Mouse (Mus musculus): ENCODE measurements around the gene Atg3.

Atg3 gene

GRCm38 (mm10) chr16:45158522-45159388 is at the start of gene Atg3, which contains the start of gene Slc35a5:
Atg3 (plus strand) TSS chr16:45158785.
Slc35a5 (minus strand) TSS chr16:45158706.
- DNase-seq (ENCODE audit: low read depth, low spot score): peak; percentile 98

GRCm38 (mm10) chr16:45110498-45110897 is 48.1 kb upstream of the Atg3 start:
- DNase-seq (ENCODE audit: low read depth, low spot score): no peak

- no peak for DNase-seq (ENCODE audit: low read depth, low spot score)
Measured at GRCm38 (mm10) chr16:45117200-45117599, 41.4 kb upstream of the Atg3 start.

GRCm38 (mm10) chr16:45118760-45119159 is 39.8 kb upstream of the Atg3 start:
- no peak for DNase-seq (ENCODE audit: low read depth, low spot score)

GRCm38 (mm10) chr16:45120844-45121425 is 37.6 kb upstream of the Atg3 start:
- no peak for DNase-seq (ENCODE audit: low read depth, low spot score)

- no peak for DNase-seq (ENCODE audit: low read depth, low spot score)
Measured at GRCm38 (mm10) chr16:45122571-45122970, 36.0 kb upstream of the Atg3 start.

GRCm38 (mm10) chr16:45124230-45125203 is 34.1 kb upstream of the Atg3 start:
- DNase-seq (ENCODE audit: low read depth, low spot score): no peak

GRCm38 (mm10) chr16:45127936-45128710 is 30.5 kb upstream of the Atg3 start:
- no peak for DNase-seq (ENCODE audit: low read depth, low spot score)

- DNase-seq (ENCODE audit: low read depth, low spot score): no peak
Measured at GRCm38 (mm10) chr16:45141711-45142110, 16.9 kb upstream of the Atg3 start.

- peak; percentile 85 for DNase-seq (ENCODE audit: low read depth, low spot score)
Measured at GRCm38 (mm10) chr16:45142565-45142964, 16.0 kb upstream of the Atg3 start.

- DNase-seq (ENCODE audit: low read depth, low spot score): peak; percentile 66
Measured at GRCm38 (mm10) chr16:45145119-45145518, 13.5 kb upstream of the Atg3 start.

GRCm38 (mm10) chr16:45148488-45149082 is 10.0 kb upstream of the Atg3 start:
- DNase-seq (ENCODE audit: low read depth, low spot score): no peak

GRCm38 (mm10) chr16:45154741-45155250 is 3.8 kb upstream of the Atg3 start:
- no peak for DNase-seq (ENCODE audit: low read depth, low spot score)

GRCm38 (mm10) chr16:45158136-45158521 is 456 bp upstream of the Atg3 start:
- no peak for DNase-seq (ENCODE audit: low read depth, low spot score)

- DNase-seq (ENCODE audit: low read depth, low spot score): no peak
Measured at GRCm38 (mm10) chr16:45159389-45159716, 768 bp downstream of the Atg3 start.

GRCm38 (mm10) chr16:45178552-45178951 is 20.0 kb downstream of the Atg3 start:
- DNase-seq (ENCODE audit: low read depth, low spot score): no peak

GRCm38 (mm10) chr16:45181824-45182223 is 23.2 kb downstream of the Atg3 start:
- no peak for DNase-seq (ENCODE audit: low read depth, low spot score)

- DNase-seq (ENCODE audit: low read depth, low spot score): peak; percentile 73
Measured at GRCm38 (mm10) chr16:45192613-45193012, 34.0 kb downstream of the Atg3 start.

GRCm38 (mm10) chr16:45196816-45197215 is 38.2 kb downstream of the Atg3 start:
- DNase-seq (ENCODE audit: low read depth, low spot score): peak; percentile 81

- DNase-seq (ENCODE audit: low read depth, low spot score): peak; percentile 54
Measured at GRCm38 (mm10) chr16:45201395-45201794, 42.8 kb downstream of the Atg3 start.

GRCm38 (mm10) chr16:45204438-45204837 is 45.9 kb downstream of the Atg3 start:
- no peak for DNase-seq (ENCODE audit: low read depth, low spot score)
